Mouse (Mus musculus): ENCODE results near the gene Teddm1b.

DNA sequence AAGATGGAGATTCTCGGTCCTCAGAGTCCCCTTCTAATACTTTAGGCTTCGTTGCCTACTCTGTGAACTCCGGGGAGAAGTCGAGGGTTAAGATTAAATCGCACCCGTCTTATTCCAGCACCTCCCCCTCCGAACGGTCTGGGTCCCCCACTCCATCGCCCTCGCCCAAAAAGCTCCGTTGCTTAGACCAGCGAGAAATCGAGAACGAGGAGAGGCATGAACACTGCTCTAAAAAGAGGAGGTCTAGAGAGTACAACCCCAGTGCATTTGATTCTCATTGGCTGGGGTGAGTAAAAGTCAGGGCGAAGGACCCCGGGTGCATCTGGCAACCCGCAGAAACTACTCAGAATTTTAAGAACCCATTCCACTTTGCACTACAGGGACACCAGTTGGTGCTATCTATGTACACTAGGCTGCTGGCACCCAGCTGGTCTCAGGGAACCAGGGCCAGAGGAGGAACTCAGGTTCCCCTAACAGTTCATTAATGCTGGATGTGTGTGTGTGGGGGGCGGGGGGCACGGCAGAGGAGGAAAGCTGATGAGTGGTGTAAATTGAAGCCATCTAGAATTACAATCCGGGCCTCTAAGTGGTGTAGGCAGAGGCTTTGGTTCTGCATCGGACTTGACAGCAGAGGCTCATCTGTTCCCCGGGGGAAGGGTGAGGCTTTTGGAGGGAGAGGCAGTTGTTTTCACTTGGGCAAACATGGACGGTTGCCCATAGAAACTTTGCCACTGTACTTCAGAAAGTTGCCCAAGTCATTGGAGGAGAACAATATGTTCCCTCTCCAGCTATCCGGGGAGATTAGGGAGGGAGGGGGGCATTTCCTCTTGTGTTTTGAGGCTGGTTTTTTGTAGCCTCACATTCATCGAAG is 26.9 kb downstream of the Teddm1b start:
- no peak for TF ChIP-seq POLR2A (IDR thresholded peaks at IDR 0.05; ENCODE audit: insufficient read depth, low read depth, low read length)
- TF ChIP-seq CTCF (IDR thresholded peaks at IDR 0.05; ENCODE audit: insufficient read depth, low read depth, low read length) = no peak

Measured in olfactory bulb, adult 2 months (tissue).